Mouse (Mus musculus): ENCODE results near the gene Cnpy2. TPM values are rescaled to one million over a fixed set of nuclear protein-coding genes. Genes with fewer than 3 reads are reported as not detected.

Gene Cnpy2
- total RNA-seq, 1 experiment: 218 TPM

- Histone ChIP-seq H3K36me3 (ENCODE audit: control insufficient read depth, insufficient read depth, low read length, poor library complexity, severe bottlenecking) (peaks cover 3% of the 10 kb centered on the region; the same call in 1 of the 2 replicates), H3K4me1 (ENCODE audit: control insufficient read depth in 2 of 2, insufficient read depth in 2 of 2, low read length in 2 of 2, poor library complexity in 1 of 2) (peaks cover 0 to 5% of the 10 kb centered on the region in 2 experiments; a peak in 1 of 4 replicates), H3K4me3 (ENCODE audit: insufficient read depth in 1 of 2, low read depth in 1 of 2, low read length in 2 of 2, poor library complexity in 1 of 2, severe bottlenecking in 1 of 2) (no peak overlapping the region), H3K9ac (ENCODE audit: insufficient read depth, low read depth, low read length, poor library complexity, severe bottlenecking) (no peak overlapping the region), H3K27ac (ENCODE audit: insufficient read depth, low read depth, low read length, poor library complexity, severe bottlenecking) (no peak overlapping the region), H3K9me3 (ENCODE audit: control insufficient read depth, insufficient read depth, low read depth, low read length) (no peaks in the 10 kb centered on the region)
- TF ChIP-seq MAFK (IDR thresholded peaks at IDR 0.05; ENCODE audit: insufficient read depth, low read depth, low read length): no peak
- TF ChIP-seq HCFC1 (IDR thresholded peaks at IDR 0.05; ENCODE audit: borderline replicate concordance, insufficient read depth, low read length): no peak
- no peak for TF ChIP-seq ZC3H11A (IDR thresholded peaks at IDR 0.05; ENCODE audit: borderline replicate concordance, low read depth, low read length)
- TF ChIP-seq ZNF384 (IDR thresholded peaks at IDR 0.05; ENCODE audit: low read depth, low read length): no peak
- TF ChIP-seq CHD2 (IDR thresholded peaks at IDR 0.05; ENCODE audit: low read depth, low read length): no peak
- in situ Hi-C loops (cut with MboI; ENCODE audit: low sequenced_read_pairs in 2 of 2, unreplicated experiment in 2 of 2): no loop called here
- DNase-seq (ENCODE audit: low read depth, low spot score): no peak
Measured at GRCm38 (mm10) chr10:128296370-128297090, 25.7 kb upstream of the Cnpy2 start.

- TF ChIP-seq HCFC1 (IDR thresholded peaks at IDR 0.05; ENCODE audit: borderline replicate concordance, insufficient read depth, low read length) (no peak), ZC3H11A (IDR thresholded peaks at IDR 0.05; ENCODE audit: borderline replicate concordance, low read depth, low read length) (no peak), ZNF384 (IDR thresholded peaks at IDR 0.05; ENCODE audit: low read depth, low read length) (no peak), MAFK (IDR thresholded peaks at IDR 0.05; ENCODE audit: insufficient read depth, low read depth, low read length) (no peak)
- Histone ChIP-seq H3K4me1 (ENCODE audit: control insufficient read depth in 2 of 2, insufficient read depth in 2 of 2, low read length in 2 of 2, poor library complexity in 1 of 2) (peaks cover 0 to 5% of the 10 kb centered on the region in 2 experiments; a peak in 1 of 4 replicates), H3K27ac (ENCODE audit: insufficient read depth, low read depth, low read length, poor library complexity, severe bottlenecking) (no peak overlapping the region), H3K36me3 (ENCODE audit: control insufficient read depth, insufficient read depth, low read length, poor library complexity, severe bottlenecking) (no peaks in the 10 kb centered on the region; the same call in 1 of the 2 replicates), H3K9me3 (ENCODE audit: control insufficient read depth, insufficient read depth, low read depth, low read length) (no peaks in the 10 kb centered on the region), H3K4me3 (ENCODE audit: insufficient read depth in 1 of 2, low read depth in 1 of 2, low read length in 2 of 2, poor library complexity in 1 of 2, severe bottlenecking in 1 of 2) (peak overlapping the region; percentile 23 to 30; a peak in 2 of 4 replicates), H3K9ac (ENCODE audit: insufficient read depth, low read depth, low read length, poor library complexity, severe bottlenecking) (peak overlapping the region; percentile 27; the same call in 1 of the 2 replicates)
- in situ Hi-C loops (cut with MboI; ENCODE audit: low sequenced_read_pairs in 2 of 2, unreplicated experiment in 2 of 2): no loop called here
- DNase-seq (ENCODE audit: low read depth, low spot score): no peak
Measured at GRCm38 (mm10) chr10:128297221-128297620, 25.0 kb upstream of the Cnpy2 start.

- Histone ChIP-seq H3K27ac (ENCODE audit: insufficient read depth, low read depth, low read length, poor library complexity, severe bottlenecking) (no peak overlapping the region), H3K4me1 (ENCODE audit: control insufficient read depth in 2 of 2, insufficient read depth in 2 of 2, low read length in 2 of 2, poor library complexity in 1 of 2) (peaks cover 0 to 5% of the 10 kb centered on the region in 2 experiments; a peak in 1 of 4 replicates), H3K9me3 (ENCODE audit: control insufficient read depth, insufficient read depth, low read depth, low read length) (no peaks in the 10 kb centered on the region), H3K4me3 (ENCODE audit: insufficient read depth in 1 of 2, low read depth in 1 of 2, low read length in 2 of 2, poor library complexity in 1 of 2, severe bottlenecking in 1 of 2) (peak overlapping the region; percentile 23 to 30; a peak in 2 of 4 replicates), H3K9ac (ENCODE audit: insufficient read depth, low read depth, low read length, poor library complexity, severe bottlenecking) (peak overlapping the region; percentile 27), H3K36me3 (ENCODE audit: control insufficient read depth, insufficient read depth, low read length, poor library complexity, severe bottlenecking) (no peaks in the 10 kb centered on the region)
- no peak for TF ChIP-seq ZC3H11A (IDR thresholded peaks at IDR 0.05; ENCODE audit: borderline replicate concordance, low read depth, low read length)
- no peak for DNase-seq (ENCODE audit: low read depth, low spot score)
- in situ Hi-C loops (cut with MboI; ENCODE audit: low sequenced_read_pairs in 2 of 2, unreplicated experiment in 2 of 2): no loop called here
Measured at GRCm38 (mm10) chr10:128297622-128298021, 24.6 kb upstream of the Cnpy2 start.

- no peak for DNase-seq (ENCODE audit: low read depth, low spot score)
- TF ChIP-seq HCFC1 (IDR thresholded peaks at IDR 0.05; ENCODE audit: borderline replicate concordance, insufficient read depth, low read length): no peak
- peak; percentile 6; the same call in 1 of the 2 replicates for TF ChIP-seq ZNF384 (IDR thresholded peaks at IDR 0.05; ENCODE audit: low read depth, low read length)
- no peak overlapping the region for H3K27ac ChIP-seq (ENCODE audit: insufficient read depth, low read depth, low read length, poor library complexity, severe bottlenecking)
- H3K36me3 ChIP-seq (ENCODE audit: control insufficient read depth, insufficient read depth, low read length, poor library complexity, severe bottlenecking): no peaks in the 10 kb centered on the region
- H3K4me1 ChIP-seq (ENCODE audit: control insufficient read depth in 2 of 2, insufficient read depth in 2 of 2, low read length in 2 of 2, poor library complexity in 1 of 2): peaks cover 0 to 5% of the 10 kb centered on the region in 2 experiments; a peak in 1 of 4 replicates
- in situ Hi-C loops (cut with MboI; ENCODE audit: low sequenced_read_pairs in 2 of 2, unreplicated experiment in 2 of 2): no loop called here
- H3K9me3 ChIP-seq (ENCODE audit: control insufficient read depth, insufficient read depth, low read depth, low read length): no peaks in the 10 kb centered on the region
- H3K4me3 ChIP-seq (ENCODE audit: insufficient read depth in 1 of 2, low read depth in 1 of 2, low read length in 2 of 2, poor library complexity in 1 of 2, severe bottlenecking in 1 of 2): no peak overlapping the region
- H3K9ac ChIP-seq (ENCODE audit: insufficient read depth, low read depth, low read length, poor library complexity, severe bottlenecking): peak overlapping the region; percentile 27; the same call in 1 of the 2 replicates
Measured at GRCm38 (mm10) chr10:128298243-128298642, 24.0 kb upstream of the Cnpy2 start.

All from ES-E14 (cell line).